Mouse (Mus musculus): ENCODE data around the gene Spdye4c.

Spdye4c gene

GRCm38 (mm10) chr2:128611178-128611577 lies 20.2 kb downstream of the Spdye4c start:
- DNase-seq: no peak

- peak; percentile 26 for DNase-seq
These were observed 21.3 kb downstream of the Spdye4c start for GRCm38 (mm10) chr2:128612275-128612674.

- DNase-seq: no peak
These were observed 22.4 kb downstream of the Spdye4c start for GRCm38 (mm10) chr2:128613365-128613764.

- no peak for DNase-seq
These were observed 24.4 kb downstream of the Spdye4c start for GRCm38 (mm10) chr2:128615366-128615765.

- no peak for DNase-seq
These were observed 29.6 kb downstream of the Spdye4c start for GRCm38 (mm10) chr2:128620578-128620977.
